Mouse (Mus musculus) C2C12 (cell line): ENCODE data around the gene Ugcg. TPM values are rescaled to one million over a fixed set of nuclear protein-coding genes. Genes with fewer than 3 reads are reported as not detected.
A peak's percentile ranks its signal among the peaks of the same experiment; 100 is the strongest.

Experiments
- H3K27me3 ChIP-seq: one replicate; pipeline ENCODE4 v1.6.1; 2011; ENCODE audit not compliant: control insufficient read depth, insufficient read depth, insufficient read length
- H3K36me3 ChIP-seq: one replicate; pipeline ENCODE4 v1.6.1; 2011; ENCODE audit not compliant: control insufficient read depth, insufficient read depth
- H3K4me3 ChIP-seq: one replicate; pipeline ENCODE4 v1.5.1; 2011; ENCODE audit warnings: mild to moderate bottlenecking, control low read depth; ENCODE audit not compliant: poor library complexity, insufficient read depth, severe bottlenecking
- H3K79me2 ChIP-seq: one replicate; pipeline ENCODE4 v1.6.1; 2011; ENCODE audit not compliant: control insufficient read depth, insufficient read depth
- H3K79me3 ChIP-seq: one replicate; pipeline ENCODE4 v1.6.1; 2011; ENCODE audit warnings: low read depth, control low read depth
- H3ac ChIP-seq: one replicate; pipeline ENCODE3; 2011; ENCODE audit warnings: low read depth; ENCODE audit not compliant: control insufficient read depth, insufficient read length
- CEBPB ChIP-seq: IDR thresholded peaks from one replicate; pipeline ENCODE4 v1.6.1; 2011; ENCODE audit warnings: low read depth, mild to moderate bottlenecking, control low read depth, moderate library complexity
- CTCF ChIP-seq: IDR thresholded peaks from one replicate; pipeline ENCODE4 v1.5.1; 2011; ENCODE audit not compliant: control insufficient read depth, insufficient read depth, insufficient read length
- FOSL1 ChIP-seq: IDR thresholded peaks from one replicate; pipeline ENCODE4 v1.8.0; 2011; ENCODE audit warnings: mild to moderate bottlenecking, low read length; ENCODE audit not compliant: poor library complexity, insufficient read depth, severe bottlenecking
- MAX ChIP-seq: IDR thresholded peaks from one replicate; pipeline ENCODE4 v1.6.1; 2011; ENCODE audit warnings: mild to moderate bottlenecking, control low read depth
- MYOD1 ChIP-seq: IDR thresholded peaks from one replicate; pipeline ENCODE4 v1.6.1; 2011; ENCODE audit warnings: low read depth; ENCODE audit not compliant: control insufficient read depth, insufficient read length
- MYOG ChIP-seq: IDR thresholded peaks from one replicate; pipeline ENCODE4 v1.6.1; 2011; ENCODE audit not compliant: control insufficient read depth, insufficient read length; ENCODE audit errors: extremely low read depth
- USF1 ChIP-seq: IDR thresholded peaks from one replicate; pipeline ENCODE4 v1.6.1; 2011; ENCODE audit warnings: low read depth, mild to moderate bottlenecking, control low read depth, moderate library complexity
- polyA plus RNA-seq: library from polyadenylated mRNA; unstranded; fragments of >200 nt; fragmentation: generic; extraction: Trizol; gene quantifications from one replicate; pipeline ENCODE4 v1.2.1, GENCODE M21; 2012; ENCODE audit warnings: missing spikeins

Gene Ugcg
- polyA plus RNA-seq, 1 experiment, result 34.5 TPM

DNA sequence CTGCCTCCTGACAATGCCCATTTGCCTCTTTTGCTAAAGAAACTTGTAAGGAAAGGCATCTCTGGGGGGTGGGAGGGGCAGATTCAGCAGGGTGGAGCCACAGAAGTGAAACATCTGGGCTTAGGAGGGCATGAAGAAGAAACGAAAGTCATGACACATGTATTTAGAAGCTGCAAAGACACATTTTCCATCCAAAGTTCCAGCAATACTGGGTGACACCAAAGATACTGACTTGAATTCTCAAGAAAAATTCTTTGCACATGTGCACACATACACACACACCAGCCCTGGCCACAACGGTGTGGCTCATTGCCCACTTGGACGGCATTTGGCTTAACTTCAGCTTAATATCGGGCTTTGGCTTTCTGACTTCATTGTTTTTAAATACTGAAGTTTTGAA, 35.8 kb downstream of the Ugcg start:
- H3ac ChIP-seq, result no peak overlapping the region
- peaks cover 20% of the 10 kb centered on the region for H3K79me2 ChIP-seq
- no peaks in the 10 kb centered on the region for H3K27me3 ChIP-seq
- TF ChIP-seq USF1 (no peak), MAX (peak; percentile 81)
- H3K36me3 ChIP-seq, result peaks cover 74% of the 10 kb centered on the region
- H3K4me3 ChIP-seq, result no peak overlapping the region
- no peaks in the 10 kb centered on the region for H3K79me3 ChIP-seq

DNA sequence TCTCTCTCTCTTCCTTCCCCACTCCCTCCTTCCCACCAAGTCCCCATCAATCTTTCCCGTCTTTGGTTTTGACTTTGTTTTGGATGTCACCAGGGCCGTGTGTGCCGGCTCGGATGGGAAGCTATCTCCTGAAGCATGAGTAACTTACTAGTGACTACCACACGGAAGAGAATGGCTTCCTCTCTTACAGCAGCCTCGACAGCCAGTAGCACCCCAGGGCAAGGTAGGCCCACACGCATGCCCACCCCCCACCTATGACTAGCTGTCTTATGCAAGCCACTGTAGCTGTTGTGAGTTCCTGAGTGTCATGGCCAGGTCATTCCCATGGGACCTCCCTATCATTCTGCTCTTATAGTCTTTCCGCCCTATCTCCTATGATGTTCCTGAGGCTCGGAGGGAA, 38.0 kb downstream of the Ugcg start:
- TF ChIP-seq MAX (no peak), MYOD1 (no peak), CTCF (no peak), MYOG (no peak), CEBPB (no peak), FOSL1 (no peak), USF1 (no peak)
- H3K36me3 ChIP-seq, result peaks cover 52% of the 10 kb centered on the region
- H3K4me3 ChIP-seq, result no peak overlapping the region
- no peaks in the 10 kb centered on the region for H3K27me3 ChIP-seq
- peaks cover 7% of the 10 kb centered on the region for H3K79me2 ChIP-seq
- no peaks in the 10 kb centered on the region for H3K79me3 ChIP-seq
- H3ac ChIP-seq, result no peak overlapping the region

DNA sequence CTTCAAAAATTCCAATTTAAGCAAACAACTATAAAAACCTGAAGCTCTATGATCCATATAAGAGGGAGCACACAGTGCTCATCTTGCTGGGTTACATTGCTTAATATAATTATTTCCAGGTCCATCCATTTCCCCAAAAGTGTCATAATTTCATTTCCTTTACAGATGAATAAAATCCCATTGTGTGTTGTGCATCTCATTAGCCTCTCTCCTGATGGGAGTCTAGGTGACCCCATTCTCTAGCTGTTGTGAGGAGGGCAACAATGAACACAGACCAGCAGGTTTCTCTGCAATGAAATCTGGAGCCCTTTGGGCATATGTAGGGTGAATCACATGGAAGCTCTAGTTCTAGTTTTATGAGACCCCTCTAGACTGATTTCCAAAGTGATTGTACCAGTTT, 39.9 kb downstream of the Ugcg start:
- TF ChIP-seq MYOD1, result no peak
- no peak for TF ChIP-seq CTCF
- no peak for TF ChIP-seq CEBPB
- TF ChIP-seq FOSL1, result no peak
- TF ChIP-seq USF1, result no peak
- no peak for TF ChIP-seq MYOG
- no peak for TF ChIP-seq MAX
- no peak overlapping the region for H3ac ChIP-seq
- H3K27me3 ChIP-seq, result no peaks in the 10 kb centered on the region
- no peak overlapping the region for H3K4me3 ChIP-seq
- H3K36me3 ChIP-seq, result peaks cover 33% of the 10 kb centered on the region
- H3K79me2 ChIP-seq, result peaks cover under 1% of the 10 kb centered on the region
- no peaks in the 10 kb centered on the region for H3K79me3 ChIP-seq

DNA sequence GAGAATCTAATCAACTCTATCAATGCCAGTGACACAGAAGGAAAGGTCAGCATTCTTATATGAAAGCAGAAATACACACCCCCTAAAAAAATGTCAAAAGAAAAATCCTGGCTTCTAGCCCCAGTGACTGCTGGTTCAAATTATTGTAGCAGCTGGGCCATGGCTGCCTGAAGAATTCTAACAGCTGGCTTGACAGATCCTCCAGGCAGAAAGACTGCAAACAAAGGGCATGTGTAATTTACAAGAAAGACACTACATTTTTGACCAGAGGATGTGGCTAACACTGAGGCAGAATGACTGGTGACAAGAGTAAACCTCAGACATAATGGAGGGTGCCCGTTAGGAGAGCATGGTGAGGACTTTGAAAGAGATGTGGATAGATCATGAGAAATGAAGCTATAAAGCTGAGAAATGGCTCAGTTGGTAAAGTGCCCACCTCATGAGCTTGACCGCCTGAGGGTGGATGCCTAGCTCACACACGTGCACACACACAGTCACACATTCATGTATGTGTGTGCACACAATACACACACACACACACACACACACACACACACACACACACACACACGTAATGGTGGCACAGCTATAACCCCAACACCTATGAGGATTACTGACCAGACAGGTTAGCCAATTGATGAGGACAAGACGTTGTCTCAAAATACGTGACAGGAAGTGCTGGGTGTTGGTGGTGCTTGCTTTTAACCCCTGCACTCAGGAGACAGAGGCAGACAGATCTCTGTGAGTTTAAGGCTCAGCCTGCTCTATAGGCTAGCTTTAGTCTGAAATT, 42.4 kb downstream of the Ugcg start:
- TF ChIP-seq MAX, result peak; percentile 40
- TF ChIP-seq USF1, result no peak
- no peak for TF ChIP-seq FOSL1
- no peak for TF ChIP-seq MYOG
- TF ChIP-seq CEBPB, result no peak
- TF ChIP-seq MYOD1, result peak; percentile 96
- Histone ChIP-seq H3K4me3 (no peak overlapping the region), H3K79me3 (no peaks in the 10 kb centered on the region), H3ac (no peak overlapping the region), H3K36me3 (peaks cover 13% of the 10 kb centered on the region), H3K79me2 (no peaks in the 10 kb centered on the region), H3K27me3 (no peaks in the 10 kb centered on the region)

DNA sequence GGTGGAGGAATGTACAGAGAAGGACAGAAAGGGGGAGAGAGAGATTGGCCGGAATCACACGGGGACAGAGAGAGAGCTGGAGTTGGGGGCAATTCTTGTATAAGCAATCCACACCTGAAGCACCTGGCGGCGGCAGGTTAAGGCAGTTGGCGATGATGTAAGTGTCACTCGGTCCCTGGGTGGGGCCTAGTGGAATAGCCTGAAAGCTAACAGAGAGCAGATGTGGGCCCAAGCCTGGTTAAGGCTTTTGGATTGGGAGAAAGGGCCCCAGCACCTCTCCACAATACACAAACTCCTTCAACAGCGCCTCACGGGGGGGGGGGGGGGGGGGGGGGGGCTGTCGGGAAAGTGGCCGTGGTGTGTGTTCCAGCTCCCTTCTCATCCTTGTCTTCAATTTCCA, 45.0 kb downstream of the Ugcg start:
- Histone ChIP-seq H3ac (no peak overlapping the region), H3K79me2 (no peaks in the 10 kb centered on the region), H3K4me3 (no peak overlapping the region), H3K36me3 (peaks cover 4% of the 10 kb centered on the region), H3K27me3 (no peaks in the 10 kb centered on the region), H3K79me3 (no peaks in the 10 kb centered on the region)
- TF ChIP-seq MYOG (no peak), CEBPB (no peak), MAX (no peak), MYOD1 (no peak), CTCF (no peak), FOSL1 (no peak), USF1 (no peak)

DNA sequence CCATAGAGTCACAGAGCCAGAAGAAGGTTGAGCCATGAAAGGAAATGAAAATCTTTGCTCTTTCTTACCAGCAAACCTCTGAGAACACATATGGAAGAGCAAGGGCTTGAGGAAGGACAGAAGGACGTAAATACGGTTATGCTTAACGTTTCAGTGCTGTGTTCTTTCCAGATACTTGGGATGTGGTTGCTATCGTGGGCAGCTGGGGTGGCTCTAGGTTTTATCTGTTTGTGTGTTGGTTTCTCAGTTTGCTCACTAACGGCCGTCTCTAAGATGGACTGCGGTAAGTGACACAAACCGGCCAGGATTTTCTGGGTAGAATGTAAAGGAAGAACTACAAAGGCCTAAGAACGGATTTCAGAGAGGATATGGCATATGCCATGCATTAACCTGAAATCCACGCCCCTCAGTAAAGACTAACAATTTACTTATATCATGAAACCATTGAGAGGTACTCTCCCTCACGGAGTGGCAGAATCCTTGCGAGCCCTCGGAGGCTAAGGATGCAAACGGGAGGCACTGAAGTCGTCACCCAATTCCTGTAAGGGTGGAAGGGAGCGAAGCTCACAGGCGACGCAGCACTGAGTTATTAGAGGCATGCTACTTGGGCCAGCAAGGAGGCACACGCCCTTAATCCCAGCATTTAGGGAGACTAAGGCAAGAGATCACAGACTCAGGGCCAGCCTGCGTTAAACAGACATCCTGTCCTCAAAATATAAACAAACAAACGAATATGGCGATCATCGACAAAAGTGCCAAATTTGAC, 45.6 kb downstream of the Ugcg start:
- no peaks in the 10 kb centered on the region for H3K79me2 ChIP-seq
- H3K27me3 ChIP-seq, result no peaks in the 10 kb centered on the region
- no peak for TF ChIP-seq MYOD1
- no peak for TF ChIP-seq CEBPB
- no peak for TF ChIP-seq MYOG
- TF ChIP-seq USF1, result no peak
- TF ChIP-seq MAX, result no peak
- TF ChIP-seq FOSL1, result no peak
- TF ChIP-seq CTCF, result no peak
- H3K79me3 ChIP-seq, result no peaks in the 10 kb centered on the region
- no peak overlapping the region for H3K4me3 ChIP-seq
- H3K36me3 ChIP-seq, result no peaks in the 10 kb centered on the region
- no peak overlapping the region for H3ac ChIP-seq
